Mouse (Mus musculus): ENCODE data around the gene Zc3h12a.

DNA sequence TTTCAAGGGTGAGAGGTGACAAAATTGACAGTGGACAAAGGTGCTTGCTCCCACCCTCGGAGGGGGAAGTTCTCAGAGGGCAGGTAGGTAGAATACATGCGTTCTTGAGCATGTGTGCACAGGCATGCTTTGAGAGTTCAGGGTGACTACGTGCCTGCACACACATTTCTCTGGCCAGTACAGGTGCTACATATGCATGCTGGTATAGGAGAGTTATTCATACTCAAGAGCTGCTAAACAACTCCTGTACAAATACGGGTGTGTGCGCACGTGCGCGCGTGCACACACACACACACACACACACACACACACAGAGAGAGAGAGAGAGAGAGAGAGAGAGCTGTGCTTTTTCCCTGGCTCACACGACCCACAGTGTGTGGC, 33.3 kb upstream of the Zc3h12a start:
- TF ChIP-seq EP300 (IDR thresholded peaks at IDR 0.05; ENCODE audit: low read depth) (no peak), CTCF (IDR thresholded peaks at IDR 0.05; ENCODE audit: low read depth) (no peak)

Measured in liver, embryonic 14.5 days (tissue).